Mouse (Mus musculus): ENCODE results near the gene Ubald2.
"Not testable (repeated sequence)": the region's sequence is repeated elsewhere in the genome, so short reads cannot be mapped to it uniquely, and the experiment has no call there.

Ubald2 gene

DNA sequence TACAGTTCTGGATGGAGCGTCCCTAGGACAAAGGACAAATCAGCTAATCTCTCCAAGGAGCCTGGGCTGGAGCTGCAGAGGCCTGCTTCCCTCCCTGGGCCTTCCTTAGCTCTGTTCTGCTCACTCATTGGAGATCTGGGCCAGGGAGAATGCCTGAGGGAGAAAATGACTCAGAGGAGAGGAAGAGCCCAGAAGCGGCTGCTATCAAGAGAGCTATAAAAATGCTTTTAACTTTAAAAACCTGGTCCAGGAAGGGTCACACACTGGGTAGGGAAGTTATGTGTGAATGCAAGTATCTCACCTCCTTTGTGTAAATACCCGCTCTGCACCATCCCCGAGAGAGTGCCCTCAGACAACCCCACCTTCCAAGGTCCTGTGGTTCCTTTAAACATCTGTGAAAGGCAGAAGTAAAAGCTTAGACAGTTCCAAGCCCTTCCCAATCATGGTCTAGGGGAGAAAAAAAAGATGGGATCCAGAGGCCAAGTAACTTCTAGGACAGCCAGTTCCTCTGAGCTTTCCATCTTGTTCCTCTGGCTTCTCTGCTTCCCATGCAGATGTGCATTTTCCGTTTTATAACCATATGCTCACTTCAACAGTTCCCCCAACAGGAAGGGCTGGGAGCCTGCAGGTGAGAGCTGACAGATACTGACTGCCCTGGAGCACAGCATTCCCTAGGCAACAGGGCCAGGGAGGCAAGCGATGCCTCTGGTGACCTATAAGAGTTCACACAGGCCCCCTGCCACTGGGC, 17.5 kb upstream of the Ubald2 start:
- no peak for DNase-seq

DNA sequence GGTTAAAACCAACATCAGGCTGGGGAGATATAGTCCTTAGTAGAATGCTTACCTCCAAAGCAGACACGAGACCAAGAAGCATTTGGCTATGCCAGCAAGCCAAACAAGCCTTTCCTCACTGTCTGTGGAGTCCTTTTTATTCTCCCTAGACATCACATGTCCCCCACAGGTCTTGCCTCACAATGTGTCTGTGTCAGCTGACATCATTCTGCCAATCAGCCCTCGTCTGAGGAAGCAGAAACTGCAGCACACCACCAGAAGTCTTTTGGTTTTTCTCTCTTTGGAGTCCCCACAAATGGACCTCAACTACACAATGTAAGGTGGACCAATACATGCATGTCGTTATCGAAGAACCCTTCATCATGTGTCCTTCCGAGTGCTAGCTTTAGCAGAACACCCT, 16.8 kb upstream of the Ubald2 start:
- no peak for DNase-seq

DNA sequence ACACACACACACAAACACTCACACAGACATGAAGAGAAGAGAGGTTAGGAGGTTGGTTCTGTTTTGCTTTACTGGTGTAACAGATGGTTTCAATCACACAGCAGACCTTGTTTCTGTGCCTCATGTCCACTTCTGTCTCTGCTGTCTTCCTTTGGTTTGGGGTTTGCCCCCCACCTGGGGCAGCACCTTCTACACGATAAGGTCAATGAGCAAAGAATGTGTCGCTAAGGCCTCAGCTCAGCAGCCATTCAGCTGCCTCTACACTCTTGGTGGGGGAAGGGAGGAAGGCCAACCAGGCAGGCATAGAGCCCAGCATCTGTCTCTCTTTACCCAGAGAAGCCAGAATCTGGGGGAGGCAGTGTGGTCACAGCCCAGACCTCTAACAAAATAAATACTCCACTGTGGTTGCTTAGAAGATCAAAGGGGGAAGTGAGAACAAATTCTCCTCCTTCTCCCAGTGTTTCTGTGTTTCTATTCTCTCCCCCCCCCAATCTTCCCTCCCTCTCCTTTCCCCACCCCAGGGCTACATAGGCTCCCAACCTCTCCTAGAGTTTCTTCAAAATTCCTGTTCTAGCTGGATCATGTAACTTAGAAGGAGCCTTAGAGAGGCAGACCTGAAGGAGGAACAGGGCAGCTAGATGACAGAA, 15.6 kb upstream of the Ubald2 start:
- no peak for DNase-seq

DNA sequence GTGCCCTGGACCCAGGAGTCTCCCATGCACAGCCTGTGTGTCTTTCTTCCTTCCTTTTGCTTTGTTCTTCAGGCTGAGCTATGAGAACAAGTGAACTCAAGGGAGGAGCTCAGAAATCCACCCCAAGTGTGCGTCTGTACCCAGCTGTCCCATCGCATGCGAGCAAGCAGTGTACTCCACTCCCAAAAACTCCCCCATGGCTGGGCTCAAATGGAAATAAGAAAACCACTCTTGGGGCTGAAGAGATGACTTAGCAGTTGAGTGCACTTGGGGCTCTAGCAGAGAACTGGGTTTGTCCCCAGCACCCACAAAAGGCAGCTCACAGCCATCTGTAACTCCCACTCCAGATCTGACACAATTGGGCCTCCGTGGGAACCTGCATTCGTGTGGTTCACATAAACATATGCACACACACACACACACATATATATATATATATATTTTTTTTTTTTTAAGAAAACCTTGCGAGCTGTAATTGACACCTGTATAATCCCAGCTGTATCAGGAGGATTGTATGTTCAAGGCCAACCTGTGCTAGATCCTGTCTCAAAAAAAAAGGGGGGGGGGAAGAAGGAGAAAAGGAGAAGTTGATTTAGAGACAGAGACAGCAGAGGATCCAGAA, 14.9 kb upstream of the Ubald2 start:
- DNase-seq = no peak

DNA sequence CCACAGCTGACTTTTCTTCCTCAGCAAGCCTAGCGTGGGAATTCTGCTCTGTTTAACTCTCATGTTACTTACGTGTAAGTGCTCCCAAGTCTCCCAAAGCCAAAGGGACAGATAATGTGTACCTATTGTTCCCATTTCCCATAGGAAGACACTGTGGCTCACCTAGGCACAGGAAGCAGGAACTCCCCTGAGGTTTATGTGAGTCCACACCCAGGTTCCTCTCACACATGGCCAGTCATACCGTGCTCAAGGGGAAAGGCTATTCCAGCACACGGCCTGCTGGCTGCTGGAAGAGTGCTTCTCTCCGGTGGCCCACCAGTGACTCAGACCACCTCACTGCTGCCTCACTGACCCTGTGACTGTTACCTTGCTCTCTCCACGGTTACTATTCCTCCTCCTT, 12.8 kb upstream of the Ubald2 start:
- no peak for DNase-seq

DNA sequence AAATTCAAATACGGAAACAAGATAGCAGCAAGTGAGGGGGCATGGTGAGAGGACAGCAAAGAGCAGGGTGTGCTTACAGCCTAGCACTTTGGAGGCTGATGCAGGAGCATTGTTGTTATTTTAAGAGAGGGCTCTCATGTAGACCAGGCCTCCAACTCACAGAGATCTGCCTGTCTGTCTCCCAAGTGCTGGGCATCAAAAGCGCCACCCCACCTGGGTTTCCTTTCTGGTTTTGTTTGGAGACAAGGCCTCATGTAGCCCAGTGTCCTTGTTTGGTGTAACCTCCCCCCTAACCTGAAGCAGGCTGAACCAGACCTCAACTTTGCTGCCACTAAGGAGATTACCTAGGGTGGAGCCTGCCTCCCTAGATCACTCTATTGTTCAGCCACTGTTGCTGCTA, 11.3 kb upstream of the Ubald2 start:
- DNase-seq = no peak

DNA sequence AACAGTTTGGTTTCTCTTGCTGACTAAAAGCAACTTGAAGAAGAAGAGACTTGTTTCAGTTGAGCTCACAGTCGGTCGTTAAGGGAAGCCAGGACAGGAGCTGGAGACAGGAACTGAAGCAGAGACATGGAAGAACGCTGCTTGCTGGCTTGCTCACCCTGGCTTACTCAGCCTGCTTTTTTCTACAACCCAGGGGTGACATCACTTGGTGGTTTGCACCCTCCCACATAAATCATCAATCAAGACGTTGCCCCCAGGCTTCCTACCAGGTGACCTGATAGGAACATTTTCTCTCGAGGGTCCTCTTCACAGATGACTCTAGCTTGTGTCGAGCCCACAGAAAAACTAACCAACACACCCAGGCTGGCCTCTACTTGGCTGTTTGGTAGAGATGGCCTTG, 10.7 kb upstream of the Ubald2 start:
- DNase-seq = no peak

DNA sequence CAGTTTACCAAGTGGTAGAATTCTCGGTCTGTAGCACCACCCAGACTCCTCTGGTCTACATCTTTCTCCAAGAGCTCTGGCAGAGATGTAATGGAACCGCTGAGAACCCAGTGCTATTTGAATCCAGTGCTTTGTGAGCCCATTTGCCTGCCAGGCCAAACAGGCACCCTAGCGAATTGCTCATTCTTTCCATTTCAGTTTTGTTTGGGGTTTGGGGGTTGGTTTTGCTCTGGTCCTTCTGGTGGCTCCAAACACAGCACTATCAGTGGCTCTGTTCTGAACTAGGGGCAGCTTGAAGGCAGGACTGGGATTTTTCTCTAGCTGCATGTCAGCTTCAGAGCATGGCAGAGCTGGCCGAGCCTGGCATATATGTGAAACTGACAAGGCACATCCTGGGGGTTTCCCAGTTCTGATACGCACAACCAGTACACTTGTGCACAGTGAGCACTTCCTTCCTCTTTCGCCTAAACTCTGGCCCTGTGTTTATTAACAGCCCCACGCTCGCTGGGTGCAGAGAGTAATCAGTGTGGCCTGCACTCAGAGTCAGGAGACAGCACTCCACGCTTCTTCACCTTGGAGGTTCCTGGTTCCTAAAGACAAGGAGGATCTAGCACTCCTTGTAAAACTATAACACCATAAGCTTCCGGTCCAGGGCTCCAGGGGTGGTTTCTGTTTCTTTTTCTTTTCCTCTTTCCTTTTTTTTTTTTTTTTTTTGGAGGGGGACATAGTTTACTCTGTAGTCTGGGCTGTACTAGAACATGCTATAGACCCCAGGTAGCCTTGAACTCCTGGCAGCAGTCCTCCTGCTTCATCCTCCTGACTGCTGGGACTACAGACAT, 9.9 kb upstream of the Ubald2 start:
- no peak for DNase-seq

DNA sequence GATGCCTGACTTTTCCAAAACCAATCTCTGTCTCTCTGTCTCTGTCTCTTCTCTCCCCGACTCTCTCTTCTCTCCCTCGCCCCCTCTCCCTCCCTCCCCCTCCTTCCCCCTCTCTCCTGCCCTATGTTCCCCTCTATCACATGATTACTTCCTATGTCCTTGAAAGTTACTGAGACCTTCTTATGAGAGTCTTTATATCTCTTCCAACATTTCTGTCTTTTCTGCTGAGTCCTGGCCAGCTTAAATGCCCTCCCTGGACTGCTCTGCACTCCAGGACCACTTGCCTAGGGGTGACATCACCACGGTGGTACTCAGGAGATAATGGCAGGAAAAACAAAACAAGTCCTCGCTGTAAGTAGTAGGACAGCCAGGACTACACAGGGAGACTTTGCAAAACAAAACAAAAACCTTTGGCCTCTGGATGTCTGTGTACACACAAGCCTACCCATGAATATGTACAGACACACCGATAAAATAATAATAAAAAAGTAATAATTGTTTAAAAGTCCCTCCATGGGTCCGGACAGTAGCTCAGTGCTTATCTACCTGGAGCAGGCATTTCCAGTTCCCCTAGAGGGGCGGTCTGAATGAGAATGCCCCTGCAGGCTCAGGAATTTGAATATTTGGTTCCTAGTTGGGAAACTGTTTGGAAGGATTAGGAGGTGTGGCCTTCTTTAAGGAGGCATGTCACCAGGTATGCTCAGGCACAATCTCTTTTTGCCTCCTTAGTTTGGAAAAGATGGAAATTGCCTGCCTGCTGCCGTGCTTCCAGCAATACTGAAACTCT, 9.1 kb upstream of the Ubald2 start:
- no peak for DNase-seq

DNA sequence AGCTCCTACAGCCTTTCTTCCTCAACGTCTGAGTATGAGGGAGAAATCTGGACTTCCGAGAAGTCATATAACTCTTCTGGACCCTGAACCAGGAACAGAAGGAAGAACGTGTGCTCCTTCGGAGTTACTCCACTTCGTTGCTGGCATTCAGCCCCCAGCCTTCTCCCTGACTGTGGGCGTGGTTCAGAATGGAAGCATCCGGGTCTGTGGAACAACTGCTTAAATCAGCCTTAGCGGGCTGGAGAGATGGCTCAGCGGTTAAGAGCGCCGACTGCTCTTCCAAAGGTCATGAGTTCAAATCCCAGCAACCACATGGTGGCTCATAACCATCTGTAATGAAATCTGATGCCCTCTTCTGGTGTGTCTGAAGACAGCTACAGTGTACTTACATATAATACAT, 7.6 kb upstream of the Ubald2 start:
- DNase-seq = not testable (repeated sequence)

DNA sequence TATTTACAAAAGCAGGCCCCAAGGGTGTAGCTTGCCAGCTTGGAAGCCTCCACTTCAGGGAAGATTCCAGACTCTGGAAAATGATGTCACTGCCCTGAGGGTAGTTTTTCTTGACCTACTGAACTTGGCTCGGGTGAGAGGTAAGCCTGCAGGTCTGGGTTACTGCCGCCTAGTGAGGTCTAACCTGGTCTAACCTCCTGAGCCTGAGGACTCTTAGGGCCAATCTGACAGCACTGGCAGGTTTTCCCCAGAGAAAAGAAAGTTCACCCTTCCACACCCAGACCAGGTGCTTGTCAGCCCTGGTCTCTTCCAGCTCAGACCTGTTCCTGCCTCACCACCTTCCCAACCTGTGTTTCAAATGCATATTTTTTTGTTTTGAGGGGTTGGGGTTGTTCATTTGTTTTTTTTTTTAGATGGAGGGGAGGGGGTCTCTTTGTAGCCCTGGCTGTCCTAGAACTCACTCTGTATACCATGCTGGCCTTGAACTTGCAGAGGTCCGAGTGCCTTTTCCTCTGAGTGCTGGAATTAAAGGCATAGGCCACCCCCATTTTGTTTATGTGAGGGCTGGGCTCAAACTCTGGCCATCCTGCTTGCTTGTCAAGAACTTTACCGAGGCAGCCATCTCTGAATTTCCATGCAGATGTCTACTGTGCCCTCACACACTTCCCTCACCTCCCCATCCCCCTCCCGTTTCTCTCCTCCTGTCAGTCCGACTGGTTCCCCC, 6.9 kb upstream of the Ubald2 start:
- DNase-seq = no peak

DNA sequence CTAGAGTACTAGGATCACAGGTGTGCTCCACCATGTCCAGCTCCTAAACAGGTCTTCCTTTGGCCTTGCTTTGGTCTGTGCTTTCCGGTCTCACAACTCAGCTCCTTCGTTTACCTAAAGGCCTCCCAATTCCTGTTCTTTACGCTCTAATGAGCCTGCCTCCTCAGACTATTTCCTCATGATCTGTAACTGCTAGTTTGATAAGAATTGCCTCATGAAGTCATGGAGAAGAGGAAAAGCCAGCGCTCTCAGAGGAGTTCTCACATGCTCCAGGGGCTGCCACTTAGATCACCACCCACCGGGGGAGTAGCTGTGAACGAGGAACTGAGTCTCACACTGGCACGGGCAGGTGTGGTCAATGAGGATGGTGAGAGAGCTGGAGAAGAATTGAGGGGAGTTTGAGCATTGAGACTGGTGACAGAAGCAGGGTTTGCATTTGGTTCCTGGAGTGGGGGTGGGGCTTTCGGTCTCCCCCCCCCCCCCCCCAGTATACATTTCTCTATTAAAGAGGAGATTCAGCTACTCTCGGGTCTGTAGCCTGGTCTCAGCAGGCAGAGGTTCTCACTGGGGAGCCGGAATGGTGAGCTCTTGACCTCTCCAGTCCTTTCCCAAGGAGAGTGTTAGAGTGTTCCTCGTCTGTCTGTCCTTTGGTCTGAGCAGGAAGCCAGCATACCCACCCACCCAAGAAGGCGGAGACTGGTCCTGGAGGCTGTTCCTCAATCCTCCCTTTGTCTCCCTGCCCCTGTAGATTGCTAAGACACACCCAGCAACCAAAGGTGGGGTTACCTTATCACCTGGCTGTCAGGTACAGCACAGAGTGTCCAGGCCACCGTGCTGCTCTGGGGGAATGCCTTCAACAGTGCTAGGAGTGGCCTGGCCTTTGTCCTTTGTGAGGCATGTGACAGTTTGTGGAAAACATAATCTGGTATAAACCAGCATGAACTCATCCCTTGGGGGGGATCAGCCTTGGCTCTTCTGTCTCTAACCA, 4.7 kb upstream of the Ubald2 start:
- no peak for DNase-seq

DNA sequence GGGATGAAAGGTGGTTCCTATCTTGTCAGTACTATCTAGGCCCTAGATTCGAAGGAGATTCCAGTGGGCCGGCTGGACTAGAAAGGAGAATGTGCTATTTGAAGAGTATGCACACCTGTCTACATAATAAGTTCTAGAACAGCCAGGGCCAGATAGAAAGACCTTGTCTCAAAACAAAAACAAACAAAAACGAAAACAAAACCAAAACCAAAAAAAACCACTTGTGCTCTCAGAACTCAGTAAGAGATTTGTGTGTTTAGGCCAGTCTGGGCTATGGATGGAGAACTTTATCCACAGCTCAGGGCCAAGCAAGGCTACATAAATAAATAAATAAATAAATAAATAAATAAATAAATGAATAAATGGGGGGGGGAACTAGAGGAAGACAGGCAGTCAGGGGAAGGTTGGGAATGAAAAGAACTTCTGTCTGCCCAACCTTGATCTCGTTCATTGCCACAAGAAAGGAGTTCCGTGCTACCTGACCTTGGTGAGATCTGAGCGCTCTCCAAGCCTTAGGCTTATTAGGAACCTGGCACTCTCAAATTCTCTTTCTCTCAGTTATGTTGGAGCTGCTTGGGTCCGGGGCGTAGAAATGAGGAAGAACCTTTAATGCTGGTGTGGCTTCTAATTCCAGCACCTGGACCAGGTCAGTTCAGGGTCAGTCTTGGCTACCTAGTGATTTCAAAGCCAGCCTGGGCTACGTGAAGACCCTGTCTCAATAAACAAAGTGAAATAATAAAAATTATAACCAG, 3.9 kb upstream of the Ubald2 start:
- no peak for DNase-seq

DNA sequence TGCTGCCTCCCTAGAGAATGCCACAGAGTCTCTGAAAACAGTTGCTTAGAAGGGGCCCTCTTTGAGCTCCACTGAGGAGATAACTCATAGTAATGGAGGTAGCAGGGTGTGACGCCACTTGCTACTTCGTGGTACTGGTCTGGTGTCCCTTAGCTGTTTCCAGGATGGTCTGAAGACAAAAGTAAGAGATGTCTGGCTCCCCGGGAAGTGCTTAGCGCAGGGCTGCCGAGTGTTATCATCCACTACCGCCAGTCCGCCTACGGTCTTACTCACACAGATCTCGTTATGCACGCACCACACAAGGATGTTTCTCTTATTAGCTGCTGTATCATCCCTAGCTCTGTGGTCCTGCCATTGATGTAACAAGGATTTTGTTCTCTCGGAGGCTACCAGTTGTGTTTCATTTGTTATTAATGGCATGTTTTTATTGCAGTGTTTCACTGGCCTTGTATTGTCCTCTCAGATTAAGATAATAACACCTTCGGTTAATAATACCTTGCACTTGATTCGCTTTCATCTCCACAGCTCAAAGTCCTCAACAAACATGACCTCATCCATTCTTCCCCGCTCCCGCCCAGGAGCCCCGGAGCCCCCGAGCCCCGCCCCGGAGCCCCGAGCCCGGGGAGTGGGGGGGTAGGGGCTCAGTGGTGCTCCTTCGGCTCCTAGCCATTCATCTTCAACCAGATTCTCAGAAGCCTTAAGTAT, 3.0 kb upstream of the Ubald2 start:
- no peak for DNase-seq

DNA sequence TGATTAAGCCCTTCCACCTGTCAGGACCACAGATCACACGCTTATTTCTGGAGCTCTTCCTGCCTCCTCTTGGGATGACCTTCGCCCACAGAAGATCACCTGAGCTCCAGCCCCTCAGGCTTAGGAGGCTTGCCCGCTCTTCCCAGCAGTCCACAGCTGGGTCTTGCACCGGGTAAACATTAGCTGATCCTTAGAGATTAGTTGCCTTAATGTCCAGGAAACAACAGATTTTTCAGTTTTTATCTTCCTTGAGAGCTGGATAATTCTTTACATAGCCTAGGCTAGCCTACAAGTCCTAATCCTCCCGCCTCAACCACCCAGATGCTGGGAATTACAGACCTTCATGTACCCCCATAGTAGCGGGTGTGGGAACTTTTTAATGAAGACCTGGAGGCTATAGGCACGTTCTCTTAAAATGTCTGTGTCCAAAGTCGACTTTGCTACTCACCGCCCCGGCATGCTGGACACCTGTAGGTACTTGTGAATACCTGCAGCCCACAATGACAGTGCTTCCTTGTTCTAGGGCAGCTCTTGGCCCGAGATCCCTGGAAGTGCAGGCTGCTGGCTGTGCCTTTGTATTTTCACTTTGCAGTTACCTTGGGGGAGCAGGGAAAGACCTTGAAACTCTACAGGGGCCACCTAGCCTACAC, 2.3 kb upstream of the Ubald2 start:
- no peak for DNase-seq

DNA sequence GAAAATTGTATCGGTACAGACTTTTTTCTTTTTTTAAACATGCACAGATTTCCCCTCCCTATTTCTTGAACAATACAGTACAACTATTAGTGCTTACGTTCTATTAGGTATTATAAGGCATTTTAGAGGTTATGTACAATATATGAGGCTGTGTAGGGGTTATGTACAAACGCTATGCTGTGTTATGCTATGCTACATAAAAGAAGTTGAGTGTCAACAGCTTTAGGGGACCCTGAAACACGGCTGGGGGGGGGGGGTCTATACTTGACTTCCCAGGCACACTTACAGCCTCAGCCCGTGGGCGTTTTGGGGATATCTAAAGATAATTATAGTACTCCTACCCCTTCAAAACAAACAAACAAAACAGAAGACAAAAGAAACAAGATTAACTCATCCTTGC, 1.8 kb upstream of the Ubald2 start:
- no peak for DNase-seq

DNA sequence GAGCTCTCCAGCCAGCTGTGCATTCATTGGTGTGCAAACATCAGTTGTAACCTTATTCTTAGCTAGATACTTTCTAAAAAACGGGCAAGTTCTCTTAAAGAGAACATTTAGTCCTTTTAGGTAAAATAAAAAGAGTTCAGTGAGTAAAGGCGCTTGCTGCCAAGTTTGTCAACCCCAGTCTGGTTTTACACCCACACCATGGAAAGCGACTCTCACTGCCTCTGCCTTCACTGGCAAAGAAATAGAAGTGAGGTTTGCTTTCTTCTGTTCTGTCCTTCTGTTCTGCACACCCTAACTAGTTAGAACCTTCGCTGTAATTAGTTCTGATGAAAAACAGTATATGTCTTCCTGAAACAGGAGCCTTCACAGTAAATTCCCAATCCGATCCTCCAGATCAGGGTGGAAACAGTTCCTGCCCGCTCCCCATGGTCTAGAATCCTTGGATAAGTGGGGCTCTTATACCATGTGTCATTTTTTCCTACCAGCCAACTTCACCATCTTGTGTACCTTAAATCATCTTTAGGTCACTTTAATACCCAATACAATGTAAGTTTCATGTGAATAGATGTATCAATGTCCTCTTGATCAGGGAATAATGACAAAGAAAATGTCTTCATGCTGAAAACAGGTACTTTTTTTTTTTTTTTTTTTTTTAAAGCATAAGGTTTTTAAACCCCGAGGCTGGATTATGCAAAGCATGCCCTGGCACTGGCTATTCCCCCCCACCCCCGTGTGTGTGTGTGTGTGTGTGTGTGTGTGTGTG, 1.1 kb upstream of the Ubald2 start:
- DNase-seq = no peak
